Mouse (Mus musculus) spleen, postnatal 0 days (tissue): ENCODE data around the gene Zfp985. TPM values are rescaled to one million over a fixed set of nuclear protein-coding genes. Genes with fewer than 3 reads are reported as not detected.

Experiments used
- polyA plus RNA-seq: library from polyadenylated mRNA; unstranded; fragments of >200 nt; fragmentation: Nextera tagmentation; extraction: Ambion mirVana; gene quantifications from 2 replicates; pipeline ENCODE4 v1.2.1, GENCODE M21; 2015

Gene Zfp985
- 0.19 and 0.27 TPM in 2 replicates for polyA plus RNA-seq

DNA sequence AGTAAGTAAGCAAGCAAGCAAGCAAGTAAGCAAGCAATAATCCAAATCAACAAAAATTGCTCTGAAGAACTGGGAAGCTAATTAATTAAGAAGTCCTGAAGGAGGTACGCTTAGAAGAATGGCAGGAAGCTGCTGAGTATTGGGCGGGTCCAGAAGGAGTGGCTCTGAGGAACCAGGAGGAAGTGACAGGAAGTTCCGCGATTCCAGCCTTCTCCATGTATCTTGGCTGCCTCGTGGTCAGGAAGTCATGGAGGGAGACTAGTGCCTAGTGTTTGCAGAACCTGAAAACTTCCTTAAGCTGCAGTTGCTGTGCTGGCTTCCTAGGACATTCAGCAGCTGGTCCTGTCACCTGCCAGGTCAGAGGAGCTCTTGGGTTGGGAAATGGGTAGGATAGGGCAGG, at the start of gene Zfp985:
Gene Zfp985, plus strand, starts transcription at position 207 of the 400 bp plus-strand sequence.

DNA sequence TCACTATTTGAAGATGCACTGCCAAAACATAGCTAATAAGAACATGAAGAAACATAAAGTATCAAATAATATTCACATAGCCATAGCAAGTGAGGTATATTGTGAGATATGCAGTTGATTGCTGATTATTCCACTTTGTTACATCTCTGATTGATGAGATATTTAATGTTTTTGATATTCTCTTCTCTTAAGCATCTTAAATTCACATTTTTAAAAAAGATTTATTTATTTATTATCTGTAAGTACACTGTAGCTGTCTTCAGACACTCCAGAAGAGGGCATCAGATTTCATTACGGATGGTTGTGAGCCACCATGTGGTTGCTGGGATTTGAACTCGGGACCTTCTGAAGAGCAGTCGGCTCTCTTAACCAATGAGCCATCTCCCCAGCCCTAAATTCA, 13.2 kb upstream of the Zfp985 start, which contains the start of gene Gm16503:
Gene Gm16503, plus strand, starts transcription at position 301 of the 400 bp plus-strand sequence.

Other genes with a start within 250 kb of the Zfp985 start
- 0.18 and 0.21 TPM in 2 replicates for gene Zfp988, start 247.6 kb upstream of the Zfp985 start, polyA plus RNA-seq
- gene Zfp978, start 192.0 kb upstream of the Zfp985 start, polyA plus RNA-seq, result 0.18 TPM in 1 of 2 replicates, not detected in the other
- 2.8 and 4.4 TPM in 2 replicates for gene Zfp982, start 60.9 kb upstream of the Zfp985 start, polyA plus RNA-seq
- gene Gm16503, start 13.1 kb upstream of the Zfp985 start, polyA plus RNA-seq, result 0.61 and 0.64 TPM in 2 replicates
- 3.4 and 3.7 TPM in 2 replicates for gene Zfp979, start 89.2 kb downstream of the Zfp985 start, polyA plus RNA-seq
- gene Zfp534, start 149.3 kb downstream of the Zfp985 start, polyA plus RNA-seq, result not detected in 2 replicates